Mouse (Mus musculus): ENCODE results near the gene Kdm3a. TPM values are rescaled to one million over a fixed set of nuclear protein-coding genes. Genes with fewer than 3 reads are reported as not detected.

Kdm3a gene
- total RNA-seq (2014; fragmentation: Nextera tagmentation), result 28.8 and 53.4 TPM in 2 replicates
- 21.8 and 36.9 TPM in 2 replicates for total RNA-seq (2017)

- ATAC-seq (replicated peaks; ENCODE audit: poor library complexity, severe bottlenecking), result peak; percentile 87
Measured at GRCm38 (mm10) chr6:71632829-71633662, at the start of gene Kdm3a. Kdm3a (minus strand) TSS chr6:71632990.

GRCm38 (mm10) chr6:71678891-71679290, 46.1 kb upstream of the Kdm3a start:
- ATAC-seq (replicated peaks; ENCODE audit: poor library complexity, severe bottlenecking), result peak; percentile 44

- ATAC-seq (replicated peaks; ENCODE audit: poor library complexity, severe bottlenecking), result no peak
Measured at GRCm38 (mm10) chr6:71673166-71673565, 40.4 kb upstream of the Kdm3a start.

- no peak for ATAC-seq (replicated peaks; ENCODE audit: poor library complexity, severe bottlenecking)
Measured at GRCm38 (mm10) chr6:71664511-71664910, 31.7 kb upstream of the Kdm3a start.

GRCm38 (mm10) chr6:71658290-71658689, 25.5 kb upstream of the Kdm3a start:
- ATAC-seq (replicated peaks; ENCODE audit: poor library complexity, severe bottlenecking), result no peak

- ATAC-seq (replicated peaks; ENCODE audit: poor library complexity, severe bottlenecking), result no peak
Measured at GRCm38 (mm10) chr6:71655835-71656234, 23.0 kb upstream of the Kdm3a start.

- no peak for ATAC-seq (replicated peaks; ENCODE audit: poor library complexity, severe bottlenecking)
Measured at GRCm38 (mm10) chr6:71651868-71652267, 19.1 kb upstream of the Kdm3a start.

- no peak for ATAC-seq (replicated peaks; ENCODE audit: poor library complexity, severe bottlenecking)
Measured at GRCm38 (mm10) chr6:71632486-71632828, 333 bp downstream of the Kdm3a start.

GRCm38 (mm10) chr6:71631706-71632461, 906 bp downstream of the Kdm3a start:
- peak; percentile 15; the same call in 1 of the 2 replicates for ATAC-seq (replicated peaks; ENCODE audit: poor library complexity, severe bottlenecking)

- ATAC-seq (replicated peaks; ENCODE audit: poor library complexity, severe bottlenecking), result no peak
Measured at GRCm38 (mm10) chr6:71631196-71631595, 1.6 kb downstream of the Kdm3a start.

GRCm38 (mm10) chr6:71627325-71627724, 5.5 kb downstream of the Kdm3a start:
- no peak for ATAC-seq (replicated peaks; ENCODE audit: poor library complexity, severe bottlenecking)

- ATAC-seq (replicated peaks; ENCODE audit: poor library complexity, severe bottlenecking), result no peak
Measured at GRCm38 (mm10) chr6:71625984-71626383, 6.8 kb downstream of the Kdm3a start.

GRCm38 (mm10) chr6:71624723-71625122, 8.1 kb downstream of the Kdm3a start:
- no peak for ATAC-seq (replicated peaks; ENCODE audit: poor library complexity, severe bottlenecking)

GRCm38 (mm10) chr6:71621981-71622380, 10.8 kb downstream of the Kdm3a start:
- no peak for ATAC-seq (replicated peaks; ENCODE audit: poor library complexity, severe bottlenecking)

GRCm38 (mm10) chr6:71621551-71621950, 11.2 kb downstream of the Kdm3a start:
- no peak for ATAC-seq (replicated peaks; ENCODE audit: poor library complexity, severe bottlenecking)

- no peak for ATAC-seq (replicated peaks; ENCODE audit: poor library complexity, severe bottlenecking)
Measured at GRCm38 (mm10) chr6:71616959-71617358, 15.8 kb downstream of the Kdm3a start.

GRCm38 (mm10) chr6:71613225-71613624, 19.6 kb downstream of the Kdm3a start:
- ATAC-seq (replicated peaks; ENCODE audit: poor library complexity, severe bottlenecking), result no peak

- no peak for ATAC-seq (replicated peaks; ENCODE audit: poor library complexity, severe bottlenecking)
Measured at GRCm38 (mm10) chr6:71609968-71610367, 22.8 kb downstream of the Kdm3a start.

GRCm38 (mm10) chr6:71608994-71609393, 23.8 kb downstream of the Kdm3a start:
- no peak for ATAC-seq (replicated peaks; ENCODE audit: poor library complexity, severe bottlenecking)

GRCm38 (mm10) chr6:71607756-71608155, 25.0 kb downstream of the Kdm3a start:
- ATAC-seq (replicated peaks; ENCODE audit: poor library complexity, severe bottlenecking), result no peak

GRCm38 (mm10) chr6:71590154-71590553, 42.6 kb downstream of the Kdm3a start:
- no peak for ATAC-seq (replicated peaks; ENCODE audit: poor library complexity, severe bottlenecking)
